Mouse (Mus musculus) CH12.LX (cell line): ENCODE data around the gene Zfyve19.

ENCODE experiments used
- BHLHE40 ChIP-seq: IDR thresholded peaks from 2 replicates; pipeline ENCODE4 v1.6.1; 2011; ENCODE audit warnings: mild to moderate bottlenecking, low read depth, low read length, improper control_type of control experiment
- CTCF ChIP-seq, 2 experiments: IDR thresholded peaks in 1 of 2; conservative IDR thresholded peaks in 1 of 2; 2 replicates each; pipeline ENCODE4 v1.5.1; 2011 to 2012; ENCODE audit warnings: low read depth in 2 of 2, low read length in 2 of 2, improper control_type of control experiment in 1 of 2, inconsistent platforms in 1 of 2, mild to moderate bottlenecking in 1 of 2, moderate library complexity in 1 of 2
- MAFK ChIP-seq: IDR thresholded peaks from 2 replicates; pipeline ENCODE4 v1.6.1; 2011; ENCODE audit warnings: low read length, improper control_type of control experiment; ENCODE audit not compliant: insufficient replicate concordance
- MYC ChIP-seq: IDR thresholded peaks from 2 replicates; pipeline ENCODE4 v1.6.1; 2011; ENCODE audit warnings: low read depth, mild to moderate bottlenecking, improper control_type of control experiment, low read length
- USF2 ChIP-seq: conservative IDR thresholded peaks from 2 replicates; pipeline ENCODE4 v1.6.1; 2011; ENCODE audit warnings: low read depth, low read length, improper control_type of control experiment
- ZC3H11A ChIP-seq: IDR thresholded peaks from 2 replicates; pipeline ENCODE4 v1.6.1; 2012; ENCODE audit warnings: low read depth, mild to moderate bottlenecking, inconsistent platforms, low read length, improper control_type of control experiment

- TF ChIP-seq CTCF (conservative IDR thresholded peaks at IDR 0.05 in 1 of 2, IDR thresholded peaks at IDR 0.05 in 1 of 2; ENCODE audit: low read depth in 2 of 2, low read length in 2 of 2): no peak
- no peak for TF ChIP-seq USF2
- no peak for TF ChIP-seq MAFK
- TF ChIP-seq BHLHE40: no peak
- TF ChIP-seq ZC3H11A: no peak
- no peak for TF ChIP-seq MYC
These were observed 45.3 kb upstream of the Zfyve19 start for GRCm38 (mm10) chr2:119163135-119163534.
